Mouse (Mus musculus) small intestine, adult 2 months (tissue): ENCODE data around the gene Uchl3.

ENCODE experiments used
- CTCF ChIP-seq: fragments of 200-500 bp; IDR thresholded peaks from 2 replicates; pipeline ENCODE4 v1.5.1; 2012; ENCODE audit warnings: low read depth, mild to moderate bottlenecking, control low read depth, inconsistent platforms, low read length, moderate library complexity, mixed read lengths; ENCODE audit not compliant: insufficient replicate concordance, insufficient read length; ENCODE audit errors: extremely low read depth
- POLR2A ChIP-seq: fragments of 200-500 bp; IDR thresholded peaks from 2 replicates; pipeline ENCODE4 v1.6.1; 2012; ENCODE audit warnings: low read depth, mild to moderate bottlenecking, control low read depth, inconsistent platforms, low read length, moderate library complexity

GRCm38 (mm10) chr14:101729237-101729971 lies 75.6 kb downstream of the Uchl3 start, which contains the start of the genes Gm9922 and Lmo7:
- no peak for TF ChIP-seq CTCF
- TF ChIP-seq POLR2A, result no peak
